In the genomic region with DNA sequence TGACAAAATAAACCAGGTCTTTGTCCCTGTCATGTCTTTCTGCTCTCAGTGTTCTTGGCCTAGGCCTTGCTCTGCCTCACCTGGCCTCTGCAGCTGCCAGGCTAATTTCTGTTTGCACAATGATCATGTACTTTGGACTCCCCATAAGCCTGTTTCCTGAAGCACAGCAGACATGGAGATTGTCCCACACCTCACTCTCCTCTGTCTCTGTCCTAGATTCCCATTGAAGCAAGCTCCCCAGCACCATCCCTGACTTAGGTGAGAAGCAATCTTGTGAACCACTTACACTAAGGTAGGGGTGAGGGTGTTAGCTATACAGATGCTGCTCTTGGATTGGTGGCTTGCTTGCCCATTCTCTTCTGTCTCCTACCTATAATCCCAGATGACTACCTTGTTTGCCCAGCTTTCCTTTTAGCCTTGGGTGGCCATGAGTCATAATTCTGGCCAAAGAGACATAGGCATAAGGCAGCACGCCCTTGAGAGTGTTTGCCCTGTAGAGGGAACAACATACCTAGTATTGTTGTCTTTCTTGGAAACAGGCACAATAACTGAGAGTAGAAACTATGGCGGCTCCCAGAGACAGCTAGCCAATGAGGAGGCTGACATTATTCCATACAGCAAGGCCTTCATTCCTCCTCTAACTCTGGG, we compare ENCODE assay signal across 29 mouse cellular contexts.
DNase-seq lines count a peak whose midpoint lies in the region; ATAC-seq and TF ChIP-seq lines count a peak whose summit lies in the region.
"Had no signal": no experiment of that assay in that cellular context is flagged by ENCODE, and none has a peak within 500 bp of the region (broad histone marks: within the 10 kb centered on the region; RNA-seq: fewer than 3 reads in every experiment).

No protein-coding gene starts in this region.

- H3K27me3 ChIP-seq in liver, postnatal 0 days (ENCODE audit: insufficient read depth, low read length), result no peaks in the 10 kb centered on the region
- no peaks in the 10 kb centered on the region for H3K27me3 ChIP-seq in liver, embryonic 11.5 days (replicated peaks; ENCODE audit: control insufficient read depth, insufficient read depth, low read length)
- no peaks in the 10 kb centered on the region for H3K27me3 ChIP-seq in intestine, postnatal 0 days (replicated peaks; ENCODE audit: control insufficient read depth, insufficient read depth, low read length)
- no peaks in the 10 kb centered on the region for H3K27me3 ChIP-seq in stomach, postnatal 0 days (ENCODE audit: control insufficient read depth, insufficient read depth, low read length)
- H3K27me3 ChIP-seq: embryonic facial prominence, embryonic 12.5 days; kidney, embryonic 15.5 days; limb, embryonic 13.5 days; midbrain, embryonic 15.5 days; neural tube, embryonic 15.5 days had no signal

- no peak overlapping the region for H3K27ac ChIP-seq in liver, postnatal 0 days (ENCODE audit: low read depth)
- H3K27ac ChIP-seq in liver, embryonic 11.5 days (ENCODE audit: low read depth, low read length), result no peak overlapping the region
- no peak overlapping the region for H3K27ac ChIP-seq in intestine, postnatal 0 days (ENCODE audit: low read depth, low read length)
- H3K27ac ChIP-seq in stomach, postnatal 0 days (replicated peaks), result peak overlapping the region; percentile 81
- H3K27ac ChIP-seq: embryonic facial prominence, embryonic 12.5 days; hindbrain, embryonic 10.5 days; kidney, embryonic 15.5 days; layer of hippocampus, adult 2 months; left cerebral cortex, adult 2 months; limb, embryonic 13.5 days; liver, embryonic 14.5 days; midbrain, embryonic 15.5 days; neural tube, embryonic 15.5 days had no signal

- no peak for TF ChIP-seq CTCF in liver, postnatal 0 days (IDR thresholded peaks at IDR 0.05; ENCODE audit: low read depth)
- TF ChIP-seq CTCF in intestine, postnatal 0 days (IDR thresholded peaks at IDR 0.05; ENCODE audit: low read depth), result 0 out of 2 replicates have a peak, but pooled peaks have one; percentile 5
- peak; percentile 27; the same call in 1 of the 2 replicates for TF ChIP-seq CTCF in stomach, postnatal 0 days (IDR thresholded peaks at IDR 0.05; ENCODE audit: low read depth)

- H3K4me2 ChIP-seq in liver, postnatal 0 days (ENCODE audit: low read depth, low read length), result no peak overlapping the region
- H3K4me2 ChIP-seq in liver, embryonic 11.5 days, result no peak overlapping the region
- H3K4me2 ChIP-seq in intestine, postnatal 0 days (replicated peaks; ENCODE audit: low read depth), result no peak overlapping the region
- no peak overlapping the region for H3K4me2 ChIP-seq in stomach, postnatal 0 days (replicated peaks; ENCODE audit: low read depth)
- H3K4me2 ChIP-seq: embryonic facial prominence, embryonic 12.5 days; kidney, embryonic 15.5 days; limb, embryonic 13.5 days; lung, embryonic 14.5 days; midbrain, embryonic 15.5 days; neural tube, embryonic 15.5 days had no signal

- no peaks in the 10 kb centered on the region for H3K36me3 ChIP-seq in liver, postnatal 0 days (replicated peaks; ENCODE audit: insufficient read depth, low read length)
- no peaks in the 10 kb centered on the region for H3K36me3 ChIP-seq in liver, embryonic 11.5 days (ENCODE audit: control insufficient read depth, insufficient read depth, low read length)
- no peaks in the 10 kb centered on the region for H3K36me3 ChIP-seq in intestine, postnatal 0 days (ENCODE audit: control insufficient read depth, insufficient read depth)
- H3K36me3 ChIP-seq in stomach, postnatal 0 days (ENCODE audit: control insufficient read depth, insufficient read depth, low read length), result no peaks in the 10 kb centered on the region
- H3K36me3 ChIP-seq: embryonic facial prominence, embryonic 12.5 days; hindbrain, embryonic 10.5 days; kidney, embryonic 15.5 days; limb, embryonic 13.5 days; midbrain, embryonic 10.5 days; midbrain, embryonic 15.5 days; neural tube, embryonic 15.5 days had no signal

- no peak for DNase-seq in cerebellum, postnatal 25 days
- DNase-seq in liver, postnatal 0 days, result no peak
- no peak for DNase-seq in liver, embryonic 11.5 days (ENCODE audit: low spot score)
- DNase-seq in stomach, postnatal 0 days (ENCODE audit: low spot score), result peak; percentile 70
- no peak for DNase-seq in gastrocnemius, postnatal 10 days
- no peak for DNase-seq in spleen, adult 12 weeks (ENCODE audit: low spot score)
- DNase-seq: B cell, adult 2 months; embryo, embryonic 11 days; kidney, adult 18-20 months; kidney, postnatal 25 days; lung, embryonic 14.5 days; lung, postnatal 14 days; retina, postnatal 1 day; right cerebral cortex, postnatal 14 days; spleen, adult 18-20 months had no signal

- H3K9ac ChIP-seq in liver, postnatal 0 days (replicated peaks), result no peak overlapping the region
- H3K9ac ChIP-seq in liver, embryonic 11.5 days (ENCODE audit: low read depth, low read length), result no peak overlapping the region
- no peak overlapping the region for H3K9ac ChIP-seq in intestine, postnatal 0 days (ENCODE audit: low read depth, low read length)
- H3K9ac ChIP-seq in stomach, postnatal 0 days (ENCODE audit: low read length), result no peak overlapping the region
- H3K9ac ChIP-seq: embryonic facial prominence, embryonic 12.5 days; kidney, embryonic 15.5 days; limb, embryonic 13.5 days; liver, embryonic 14.5 days; lung, embryonic 14.5 days; midbrain, embryonic 15.5 days; neural tube, embryonic 15.5 days had no signal

- no peak overlapping the region for H3K4me3 ChIP-seq in liver, postnatal 0 days (ENCODE audit: low read depth, low read length)
- H3K4me3 ChIP-seq in liver, embryonic 11.5 days (ENCODE audit: low read depth, low read length), result no peak overlapping the region
- H3K4me3 ChIP-seq in intestine, postnatal 0 days (ENCODE audit: low read depth, low read length), result no peak overlapping the region
- H3K4me3 ChIP-seq in stomach, postnatal 0 days (ENCODE audit: low read depth, low read length), result no peak overlapping the region
- H3K4me3 ChIP-seq: embryonic facial prominence, embryonic 12.5 days; hindbrain, embryonic 10.5 days; kidney, embryonic 15.5 days; layer of hippocampus, adult 2 months; left cerebral cortex, adult 2 months; limb, embryonic 13.5 days; midbrain, embryonic 10.5 days; midbrain, embryonic 15.5 days; neural tube, embryonic 15.5 days had no signal

- 0 out of 2 replicates have a peak, but pooled peaks cover 2% of the 10 kb centered on the region for H3K4me1 ChIP-seq in liver, postnatal 0 days (ENCODE audit: insufficient read depth)
- H3K4me1 ChIP-seq in liver, embryonic 11.5 days (replicated peaks; ENCODE audit: control insufficient read depth, insufficient read depth, low read length), result no peaks in the 10 kb centered on the region
- no peaks in the 10 kb centered on the region for H3K4me1 ChIP-seq in intestine, postnatal 0 days (replicated peaks; ENCODE audit: control insufficient read depth, insufficient read depth, low read length)
- no peaks in the 10 kb centered on the region for H3K4me1 ChIP-seq in stomach, postnatal 0 days (replicated peaks; ENCODE audit: control insufficient read depth, insufficient read depth)
- H3K4me1 ChIP-seq: midbrain, embryonic 15.5 days; neural tube, embryonic 15.5 days had no signal

- no peak for TF ChIP-seq EP300 in liver, postnatal 0 days (IDR thresholded peaks at IDR 0.05; ENCODE audit: low read depth)
- no peak for TF ChIP-seq EP300 in stomach, postnatal 0 days (optimal IDR thresholded peaks at IDR 0.05)

- ATAC-seq in cerebellum, adult (ENCODE audit: insufficient number of reproducible peaks, low FRiP score, low TSS enrichment), result 0 out of 2 replicates have a peak, but pooled peaks have one; percentile 4
- ATAC-seq in liver, postnatal 0 days, result peak; percentile 50; the same call in 1 of the 2 replicates
- ATAC-seq in liver, embryonic 11.5 days (replicated peaks; ENCODE audit: low FRiP score), result no peak
- peak; percentile 95 for ATAC-seq in intestine, postnatal 0 days
- ATAC-seq in stomach, postnatal 0 days (ENCODE audit: low FRiP score, low TSS enrichment), result peak; percentile 96
- ATAC-seq: forebrain, embryonic 14.5 days; hindbrain, embryonic 16.5 days; midbrain, embryonic 15.5 days had no signal

- WGBS in liver, postnatal 0 days (ENCODE audit: insufficient replicate concordance), result 79% methylated on average over 2 of the region's 2 CpGs
- 75% methylated on average over 2 of the region's 2 CpGs for WGBS in liver, embryonic 11.5 days
- 68% methylated on average over 2 of the region's 2 CpGs for WGBS in intestine, postnatal 0 days
- WGBS in stomach, postnatal 0 days, result 63% methylated on average over 2 of the region's 2 CpGs

- H3K9me3 ChIP-seq in liver, postnatal 0 days (ENCODE audit: low read length), result no peaks in the 10 kb centered on the region
- H3K9me3 ChIP-seq in liver, embryonic 11.5 days (ENCODE audit: control insufficient read depth, low read length), result no peaks in the 10 kb centered on the region
- no peaks in the 10 kb centered on the region for H3K9me3 ChIP-seq in intestine, postnatal 0 days (ENCODE audit: control insufficient read depth)
- no peaks in the 10 kb centered on the region for H3K9me3 ChIP-seq in stomach, postnatal 0 days (ENCODE audit: control insufficient read depth, low read length)
- H3K9me3 ChIP-seq: embryonic facial prominence, embryonic 12.5 days; hindbrain, embryonic 10.5 days; kidney, embryonic 15.5 days; limb, embryonic 13.5 days; midbrain, embryonic 10.5 days; midbrain, embryonic 15.5 days; neural tube, embryonic 15.5 days had no signal
